Mouse (Mus musculus) central nervous system, embryonic 14 days (tissue): ENCODE results near the gene Cdyl. TPM values are rescaled to one million over a fixed set of nuclear protein-coding genes. Genes with fewer than 3 reads are reported as not detected.

ENCODE experiments used
- polyA plus RNA-seq: library from polyadenylated mRNA; depleted of rRNA; stranded (reverse); fragments of >200 nt; gene quantifications from 2 replicates; pipeline ENCODE4 v1.2.3, GENCODE M21; 2012; rRNA removed

Gene Cdyl
- 6.9 and 8.3 TPM in 2 replicates for polyA plus RNA-seq

DNA sequence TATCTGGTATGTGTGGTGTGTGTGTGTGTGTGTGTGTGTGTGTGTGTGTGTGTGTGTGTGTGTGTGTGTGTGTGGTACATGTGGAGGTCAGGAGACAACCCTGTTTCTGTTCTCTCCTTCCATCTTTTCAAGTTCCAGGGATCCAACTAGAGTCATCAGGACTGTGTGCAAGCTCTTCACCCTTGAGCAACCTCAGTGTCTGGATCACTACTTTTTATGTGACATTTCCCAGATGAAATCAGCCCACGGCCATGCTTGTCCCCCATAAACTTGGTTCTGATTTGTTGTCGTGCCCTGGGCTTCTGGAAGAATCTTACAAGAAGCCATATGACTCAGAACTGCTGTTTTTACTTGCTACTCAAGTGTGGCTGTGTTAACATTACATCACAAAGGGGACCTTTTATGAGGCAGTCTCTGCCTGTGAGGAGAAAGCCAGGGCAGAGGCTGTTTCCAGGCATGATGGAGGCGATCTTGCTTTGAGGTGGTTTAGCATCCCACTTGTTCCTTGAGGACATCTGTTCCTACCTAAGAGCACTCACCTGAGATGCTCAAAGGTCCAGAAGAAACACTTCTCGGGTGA is at the start of gene Cdyl:
Cdyl (plus strand) TSS at position 428 of the 580 bp plus-strand sequence.

DNA sequence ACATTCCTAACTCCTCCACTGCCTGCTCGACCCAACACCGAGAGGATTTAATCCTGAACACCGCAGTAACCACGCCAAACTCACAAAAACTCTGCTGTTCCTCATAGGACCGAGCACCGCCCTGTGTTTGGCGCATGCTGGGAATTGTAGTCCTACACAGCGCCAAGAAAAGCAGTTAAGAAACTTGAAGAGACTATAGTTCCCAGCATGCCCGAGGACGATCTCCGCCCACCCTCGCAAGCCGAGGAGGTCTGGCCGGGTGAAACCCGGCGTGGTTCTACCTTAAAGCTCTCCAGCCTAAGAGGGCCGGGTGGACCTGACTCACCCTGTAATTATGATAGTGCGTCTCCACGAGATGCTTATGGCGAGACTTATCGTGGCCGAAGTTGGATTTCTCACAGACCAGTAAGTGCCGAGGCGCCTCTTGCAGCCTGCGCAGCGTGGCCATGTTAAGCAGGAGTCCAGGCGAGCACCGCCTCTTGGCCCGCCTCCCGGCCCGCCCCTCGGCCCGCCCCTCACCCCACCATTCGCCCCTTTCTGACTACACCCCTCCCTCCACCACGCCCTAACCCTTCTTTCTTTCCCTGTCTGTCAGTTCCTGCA is 246.3 kb downstream of the Cdyl start, which contains the start of gene Rpp40:
Rpp40 (minus strand) TSS at position 481 of the 603 bp plus-strand sequence.

Other genes with a start within 250 kb of the Cdyl start
- gene Rpp40, start 246.5 kb downstream of the Cdyl start, polyA plus RNA-seq, result 6.4 and 7.0 TPM in 2 replicates